Mouse (Mus musculus) forebrain, postnatal 0 days (tissue): ENCODE measurements around the gene Wwox. TPM values are rescaled to one million over a fixed set of nuclear protein-coding genes. Genes with fewer than 3 reads are reported as not detected.
A peak's percentile ranks its signal among the peaks of the same experiment; 100 is the strongest.

Source experiments
- ATAC-seq: fragments of 200-750 bp; cut with Nextera tagmentation; 2 replicates; pipeline ENCODE4 v1.8.0; 2017; ENCODE audit warnings: mild to moderate bottlenecking, moderate library complexity
- DNase-seq: peaks from one replicate; pipeline ENCODE4 v3.0.0-alpha.2; 2015
- H3K27ac ChIP-seq: fragments of 300-500 bp; sonication (generic); 2 replicates; pipeline ENCODE4 v1.5.1; 2014; ENCODE audit warnings: low read depth, mild to moderate bottlenecking, antibody characterized with exemption, low read length, moderate library complexity, mixed read lengths
- H3K27me3 ChIP-seq: fragments of 300-500 bp; sonication (generic); 2 replicates; pipeline ENCODE4 v1.6.1; 2014; ENCODE audit warnings: mild to moderate bottlenecking, low read length, mixed read lengths; ENCODE audit not compliant: insufficient read depth
- H3K36me3 ChIP-seq: fragments of 300-500 bp; sonication (generic); 2 replicates; pipeline ENCODE4 v1.6.1; 2014; ENCODE audit warnings: mild to moderate bottlenecking, moderate library complexity; ENCODE audit not compliant: insufficient read depth
- H3K4me1 ChIP-seq: fragments of 300-500 bp; sonication (generic); 2 replicates; pipeline ENCODE4 v1.6.1; 2014; ENCODE audit warnings: antibody characterized with exemption; ENCODE audit not compliant: insufficient read depth
- H3K4me2 ChIP-seq: fragments of 300-500 bp; sonication (generic); 2 replicates; pipeline ENCODE4 v1.6.1; 2014; ENCODE audit warnings: low read depth, mild to moderate bottlenecking, moderate library complexity
- H3K4me3 ChIP-seq: fragments of 300-500 bp; sonication (generic); 2 replicates; pipeline ENCODE4 v1.5.1; 2014; ENCODE audit warnings: low read depth, low read length, mixed read lengths
- H3K9ac ChIP-seq: fragments of 300-500 bp; sonication (generic); 2 replicates; pipeline ENCODE4 v1.6.1; 2014; ENCODE audit warnings: mild to moderate bottlenecking
- H3K9me3 ChIP-seq: fragments of 300-500 bp; sonication (generic); 2 replicates; pipeline ENCODE4 v1.6.1; 2016; ENCODE audit warnings: low read length
- CTCF ChIP-seq: sonication (generic); IDR thresholded peaks from 2 replicates; pipeline ENCODE4 v1.5.1; 2016; ENCODE audit warnings: antibody characterized with exemption, control low read depth, low read depth
- WGBS: fragments of 180-500 bp; shearing (Covaris S2); extraction: QIAGEN DNeasy Blood & Tissue Kit; methylation state at CpG from one replicate; pipeline ENCODE4 v1.1.7; 2014; 5-methylcytosine and 5-hydroxymethylcytosine counted together
- polyA plus RNA-seq: library from polyadenylated mRNA; unstranded; fragments of >200 nt; fragmentation: Nextera tagmentation; extraction: Ambion mirVana; gene quantifications from 2 replicates; pipeline ENCODE4 v1.2.1, GENCODE M21; 2015
- total RNA-seq: library from RNA; depleted of rRNA; stranded (reverse); fragments of >200 nt; gene quantifications from 2 replicates; pipeline ENCODE4 v1.2.3, GENCODE M21; 2014

Gene Wwox
- total and polyA plus RNA-seq, 2 experiments from 2014 or later: 13.2 to 17.3 TPM

DNA sequence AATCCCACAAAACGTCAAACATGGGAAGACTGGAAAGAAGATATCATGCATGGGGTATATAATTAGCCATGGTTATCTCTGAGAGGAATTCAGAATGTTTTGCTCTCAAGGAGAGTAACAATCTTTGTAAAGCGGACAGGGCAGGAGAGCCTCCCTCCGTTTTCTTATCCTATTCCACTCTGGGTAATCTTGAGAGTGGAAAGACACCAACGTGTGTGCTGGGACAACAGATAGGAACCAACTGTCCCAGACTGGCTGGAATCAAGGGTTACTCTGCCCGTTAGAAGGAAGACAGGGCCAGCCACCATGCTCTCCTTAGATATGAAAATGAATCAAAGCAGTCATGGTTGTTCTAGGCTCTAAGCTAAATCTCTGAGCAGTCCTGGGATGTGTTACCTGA lies 650.7 kb downstream of the Wwox start:
- 85% methylated on average over 5 of the region's 5 CpGs for WGBS
- H3K4me2 ChIP-seq: no peak overlapping the region
- no peak for ATAC-seq
- no peak for TF ChIP-seq CTCF
- H3K4me1 ChIP-seq: no peaks in the 10 kb centered on the region
- H3K9ac ChIP-seq: no peak overlapping the region
- no peaks in the 10 kb centered on the region for H3K36me3 ChIP-seq
- H3K27me3 ChIP-seq: no peaks in the 10 kb centered on the region
- no peak overlapping the region for H3K4me3 ChIP-seq
- H3K9me3 ChIP-seq: no peaks in the 10 kb centered on the region
- DNase-seq: no peak
- no peak overlapping the region for H3K27ac ChIP-seq

DNA sequence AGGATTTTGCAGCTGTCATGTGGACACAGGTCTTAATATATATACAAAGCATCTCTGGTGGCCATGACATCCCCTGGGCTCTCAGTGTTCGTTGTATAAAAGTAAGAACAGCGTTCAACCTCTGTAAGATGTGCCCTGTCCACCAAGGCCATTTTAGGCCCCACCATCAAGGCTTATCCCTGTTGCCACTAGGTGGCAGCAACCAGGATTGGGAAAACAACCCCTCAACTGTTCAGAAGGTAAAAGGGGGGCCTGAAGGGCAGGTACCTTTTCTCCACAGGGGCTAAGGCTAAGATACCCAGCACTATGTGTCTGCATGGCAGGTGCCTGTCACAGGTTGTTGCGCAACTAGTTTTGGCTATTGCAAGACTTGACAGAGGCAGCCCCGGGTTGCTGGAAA lies 656.1 kb downstream of the Wwox start:
- 91% methylated on average over 4 of the region's 4 CpGs for WGBS
- Histone ChIP-seq H3K36me3 (no peaks in the 10 kb centered on the region), H3K9ac (no peak overlapping the region), H3K4me3 (no peak overlapping the region), H3K9me3 (no peaks in the 10 kb centered on the region), H3K27ac (no peak overlapping the region), H3K4me2 (no peak overlapping the region), H3K4me1 (no peaks in the 10 kb centered on the region), H3K27me3 (0 out of 2 replicates have a peak, but pooled peaks cover 4% of the 10 kb centered on the region)
- no peak for DNase-seq
- ATAC-seq: no peak
- TF ChIP-seq CTCF: peak; percentile 65

DNA sequence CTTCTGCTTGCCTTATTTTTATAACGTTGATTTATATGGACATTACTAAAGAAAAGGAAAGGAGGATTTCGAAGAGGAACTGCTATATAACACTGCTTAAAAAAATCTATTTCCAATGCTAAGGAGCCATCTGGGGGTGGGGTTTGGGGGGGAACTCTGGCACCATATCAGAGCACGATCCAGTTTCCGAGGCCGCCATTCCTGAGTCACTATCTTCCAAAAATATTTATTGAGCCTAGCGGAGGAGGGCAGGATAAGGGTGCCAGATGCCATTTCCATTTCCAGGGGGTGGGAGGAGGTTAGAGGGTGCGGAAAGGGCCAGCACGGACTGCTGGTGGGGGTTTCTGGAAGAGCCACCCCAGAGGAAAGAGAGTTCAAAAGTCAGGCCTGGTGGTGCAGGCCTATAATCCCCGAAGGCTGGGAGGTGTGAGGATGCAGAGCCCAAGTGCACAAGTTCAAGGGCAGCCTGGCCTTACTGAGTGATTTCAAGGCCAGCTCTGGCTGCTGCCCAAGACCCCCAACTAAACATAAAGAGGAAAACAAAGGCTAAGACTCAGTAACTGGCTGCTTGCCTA lies 658.6 kb downstream of the Wwox start:
- no peak for DNase-seq
- Histone ChIP-seq H3K27me3 (0 out of 2 replicates have a peak, but pooled peaks cover 4% of the 10 kb centered on the region), H3K4me3 (no peak overlapping the region), H3K4me1 (no peaks in the 10 kb centered on the region), H3K9me3 (no peaks in the 10 kb centered on the region), H3K4me2 (no peak overlapping the region), H3K27ac (no peak overlapping the region), H3K36me3 (no peaks in the 10 kb centered on the region), H3K9ac (no peak overlapping the region)
- 75% methylated on average over 9 of the region's 9 CpGs for WGBS
- no peak for ATAC-seq
- no peak for TF ChIP-seq CTCF

DNA sequence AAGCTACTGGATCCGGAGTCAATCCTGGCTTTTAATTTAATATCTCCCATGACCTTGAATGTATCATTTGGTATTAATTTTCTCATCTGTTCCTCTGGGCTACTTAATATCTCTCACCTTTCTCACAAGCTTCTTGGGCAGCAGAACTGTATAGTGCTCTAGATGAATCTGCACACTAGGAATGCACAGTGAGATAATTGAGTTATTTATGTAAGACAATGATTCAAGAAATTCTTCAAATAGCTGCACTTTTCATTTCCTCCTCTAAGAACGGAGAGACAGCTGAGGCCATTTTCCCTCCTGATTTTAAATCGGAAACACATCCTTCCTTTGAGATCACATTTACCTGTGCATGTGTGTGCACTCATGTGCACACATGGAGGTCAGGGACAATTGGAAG lies 669.9 kb downstream of the Wwox start:
- DNase-seq (no peak), ATAC-seq (no peak)
- Histone ChIP-seq H3K36me3 (no peaks in the 10 kb centered on the region), H3K27ac (no peak overlapping the region), H3K9me3 (no peaks in the 10 kb centered on the region), H3K9ac (no peak overlapping the region), H3K4me2 (no peak overlapping the region), H3K4me1 (no peaks in the 10 kb centered on the region), H3K4me3 (no peak overlapping the region), H3K27me3 (no peaks in the 10 kb centered on the region; the same call in 1 of the 2 replicates)
- 75% methylated on average over 3 of the region's 3 CpGs for WGBS
- TF ChIP-seq CTCF: no peak

DNA sequence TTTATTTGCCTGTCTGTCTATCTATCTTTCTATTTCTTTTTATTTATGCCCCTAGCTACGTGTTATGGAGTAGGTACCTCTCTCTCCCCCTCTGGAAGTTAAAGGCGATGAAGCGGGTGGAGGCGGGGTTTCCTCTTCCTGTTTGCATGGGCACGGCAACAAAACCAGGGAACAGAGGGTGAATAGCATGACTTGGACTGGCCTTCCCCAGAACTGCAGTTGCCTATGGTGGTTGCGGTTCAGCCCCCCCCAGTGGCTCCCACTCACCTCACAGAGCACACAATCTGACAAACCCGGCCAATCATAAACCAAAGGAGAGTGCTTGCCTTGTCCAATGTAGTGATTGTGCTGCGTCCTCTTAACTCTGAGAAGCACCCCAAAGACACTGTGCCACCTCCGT lies 671.0 kb downstream of the Wwox start:
- ATAC-seq: no peak

DNA sequence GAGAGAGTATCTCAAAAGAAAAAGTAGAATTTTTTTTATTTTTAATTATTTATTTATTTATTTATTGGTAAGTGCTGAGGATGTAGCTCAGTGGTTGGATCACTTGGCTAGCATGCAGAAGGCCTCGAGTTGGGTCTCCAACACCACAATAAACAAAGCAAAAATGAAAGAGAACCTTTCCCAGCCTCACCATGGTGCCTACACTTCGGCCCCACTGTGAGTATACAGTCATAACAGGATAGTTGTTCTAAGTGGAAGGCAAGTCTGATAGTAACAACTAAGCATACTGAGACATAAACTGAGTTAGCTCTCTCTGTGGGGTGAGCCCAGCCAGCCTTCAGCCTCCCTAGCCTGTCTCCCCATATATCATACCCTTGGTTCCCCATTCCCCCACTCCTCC lies 672.6 kb downstream of the Wwox start:
- TF ChIP-seq CTCF: no peak
- no peak overlapping the region for H3K4me3 ChIP-seq
- H3K9me3 ChIP-seq: no peaks in the 10 kb centered on the region
- 88% methylated on average over 2 of the region's 2 CpGs for WGBS
- H3K9ac ChIP-seq: no peak overlapping the region
- H3K36me3 ChIP-seq: no peaks in the 10 kb centered on the region
- H3K27ac ChIP-seq: no peak overlapping the region
- no peaks in the 10 kb centered on the region for H3K27me3 ChIP-seq
- H3K4me2 ChIP-seq: no peak overlapping the region
- no peaks in the 10 kb centered on the region for H3K4me1 ChIP-seq
- no peak for DNase-seq
- ATAC-seq: no peak

More for the DNA sequence above, 671.0 kb downstream of the Wwox start:
- no peaks in the 10 kb centered on the region for H3K4me1 ChIP-seq
- 82% methylated on average over 9 of the region's 9 CpGs for WGBS
- no peaks in the 10 kb centered on the region for H3K9me3 ChIP-seq
- TF ChIP-seq CTCF: no peak
- no peak overlapping the region for H3K4me3 ChIP-seq
- DNase-seq: no peak
- no peak overlapping the region for H3K27ac ChIP-seq
- no peak overlapping the region for H3K4me2 ChIP-seq
- no peak overlapping the region for H3K9ac ChIP-seq
- H3K36me3 ChIP-seq: no peaks in the 10 kb centered on the region
- H3K27me3 ChIP-seq: no peaks in the 10 kb centered on the region; the same call in 1 of the 2 replicates

DNA sequence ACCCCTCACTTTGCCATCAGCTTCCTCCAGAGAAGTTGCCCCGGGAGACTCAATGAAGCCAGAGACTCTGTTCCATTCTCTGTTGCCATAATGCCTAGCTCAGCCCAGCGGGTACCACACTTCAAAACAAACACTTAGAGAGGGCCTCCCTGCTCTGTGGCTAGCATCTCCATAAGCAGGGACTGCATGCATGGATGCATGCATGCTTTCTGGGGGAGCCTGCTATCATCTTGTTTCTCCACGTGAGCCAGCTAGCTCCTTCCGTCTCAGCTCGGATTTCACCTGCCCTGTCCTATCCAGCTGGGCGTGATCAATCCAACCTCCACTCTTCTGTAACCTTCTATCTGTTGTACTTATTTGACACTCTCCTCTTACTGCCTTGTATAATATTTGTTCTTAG lies 675.0 kb downstream of the Wwox start:
- 29% methylated on average over 6 of the region's 6 CpGs for WGBS
- H3K4me2 ChIP-seq: no peak overlapping the region
- ATAC-seq: no peak
- no peak for DNase-seq
- no peaks in the 10 kb centered on the region for H3K4me1 ChIP-seq
- no peaks in the 10 kb centered on the region for H3K9me3 ChIP-seq
- no peak overlapping the region for H3K9ac ChIP-seq
- H3K36me3 ChIP-seq: no peaks in the 10 kb centered on the region
- no peak for TF ChIP-seq CTCF
- no peak overlapping the region for H3K4me3 ChIP-seq
- H3K27ac ChIP-seq: no peak overlapping the region
- no peaks in the 10 kb centered on the region for H3K27me3 ChIP-seq
